Mouse (Mus musculus) Patski (cell line): ENCODE results near the gene Specc1. TPM values are rescaled to one million over a fixed set of nuclear protein-coding genes. Genes with fewer than 3 reads are reported as not detected.

Source experiments
- ATAC-seq: fragments of 100-300 bp; one replicate; pipeline ENCODE4 v1.8.0; 2021
- CTCF ChIA-PET: fragments of 350-600 bp; sonication (Branson Sonifier 250); formaldehyde crosslinking; loops from one replicate; lab custom pipeline; 2022; ENCODE audit warnings: inconsistent platforms; lab: Charles Lee
- POLR2A ChIA-PET: fragments of 350-600 bp; sonication (Branson Sonifier 250); formaldehyde crosslinking; loops from one replicate; lab custom pipeline; 2022; ENCODE audit warnings: antibody characterized with exemption, inconsistent platforms; lab: Charles Lee
- DNase-seq: peaks from one replicate; pipeline ENCODE4 v3.0.0-alpha.2; 2011; ENCODE audit warnings: low read depth, low spot score
- H3K27me3 ChIP-seq: fragments of 371-371 bp; one replicate; pipeline ENCODE4 v1.5.1; 2021
- CTCF ChIP-seq: fragments of 100-300 bp; IDR thresholded peaks from one replicate; pipeline ENCODE4 v1.5.1; 2021
- in situ Hi-C: fragments of 300-500 bp; cut with MboI; formaldehyde crosslinking; loops from 3 replicates; pipeline ENCODE4 v1.11.1; 2018; ENCODE audit warnings: low pct_unique_long_range_greater_than_20kb, mixed read lengths
- polyA plus RNA-seq: library from polyadenylated mRNA; unstranded; gene quantifications from one replicate; pipeline ENCODE4 v1.2.3, GENCODE M21; 2021

The Specc1 gene
- polyA plus RNA-seq, 1 experiment from 2014 or later: 27.8 TPM

DNA sequence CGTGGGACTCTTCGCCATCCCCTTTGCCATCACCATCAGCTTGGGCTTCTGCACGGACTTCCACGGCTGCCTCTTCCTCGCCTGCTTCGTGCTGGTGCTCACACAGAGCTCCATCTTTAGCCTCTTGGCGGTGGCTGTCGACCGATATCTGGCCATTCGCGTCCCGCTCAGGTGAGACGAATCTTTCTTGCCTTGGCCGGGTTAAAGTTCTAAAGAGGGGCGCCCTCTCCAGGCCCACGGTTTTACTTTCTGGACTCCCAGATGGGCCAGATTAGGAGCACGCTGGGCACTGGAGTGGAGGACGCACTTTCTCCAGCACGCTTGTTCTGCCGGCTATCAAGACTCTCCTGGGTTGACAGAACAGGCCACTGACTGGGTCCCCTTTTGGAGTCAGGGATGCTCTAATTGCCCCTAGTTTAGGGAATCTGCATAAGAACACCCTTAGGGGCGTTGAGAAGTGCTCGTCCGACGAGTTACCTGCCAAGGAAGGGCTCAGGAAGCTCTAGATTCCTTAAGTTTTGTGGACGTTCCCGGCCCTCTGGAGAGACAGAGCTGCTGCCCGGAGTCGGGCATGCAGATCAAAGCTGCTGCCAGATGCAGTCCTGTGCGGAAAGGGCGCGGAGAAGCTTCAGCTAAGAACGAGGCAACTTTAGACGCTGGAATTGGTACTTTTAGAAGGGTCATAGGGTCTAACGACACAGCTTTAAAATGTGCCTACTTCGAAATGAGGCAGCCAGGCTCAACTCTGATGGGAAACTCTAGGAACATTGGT lies 292.9 kb downstream of the Specc1 start:
- POLR2A ChIA-PET: interaction anchor here (0.8 to 1.4 kb wide), 3 partner anchors 18 to 28 kb away, joined by 3 to 6 read pairs (median 3); no protein-coding TSS in a partner anchor

DNA sequence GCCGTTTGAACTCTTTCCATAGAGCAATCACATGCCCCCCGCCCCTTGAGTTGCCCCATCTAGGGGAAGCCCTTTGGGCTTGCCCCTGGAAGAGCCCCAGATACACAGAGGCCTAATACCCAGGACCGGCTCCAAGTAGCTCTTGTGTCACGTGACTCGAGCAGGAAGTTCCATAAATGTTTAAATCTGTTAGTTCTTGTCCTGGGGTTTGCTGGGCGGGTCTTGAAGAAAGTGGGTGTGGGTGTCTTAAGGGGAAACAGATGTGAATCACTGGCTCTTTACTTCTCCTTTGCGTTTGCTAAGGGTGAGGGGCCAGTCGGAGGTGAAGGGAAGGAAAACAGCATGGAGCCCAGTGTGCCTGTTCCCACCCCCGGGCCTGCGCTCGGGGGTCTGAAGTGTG lies 294.5 kb downstream of the Specc1 start:
- ChIA-PET POLR2A (interaction anchor here (0.6 kb wide), 1 partner anchor 123 kb away, joined by 3 read pairs; no protein-coding TSS in a partner anchor), CTCF (interaction anchor here (0.9 to 2.5 kb wide), 3 partner anchors 8 to 20 kb away, joined by 3 to 8 read pairs (median 3); no protein-coding TSS in a partner anchor)
- TF ChIP-seq CTCF: no peak
- H3K27me3 ChIP-seq: no peaks in the 10 kb centered on the region
- in situ Hi-C loops: no loop called here
- DNase-seq: no peak
- no peak for ATAC-seq

More for the DNA sequence above, 292.9 kb downstream of the Specc1 start:
- ATAC-seq (peak; percentile 45), DNase-seq (no peak)
- no peaks in the 10 kb centered on the region for H3K27me3 ChIP-seq
- in situ Hi-C loops: no loop called here
- CTCF ChIA-PET: interaction anchor here (0.7 to 2.5 kb wide), 18 partner anchors 9 to 202 kb away, joined by 3 to 9 read pairs (median 4); no protein-coding TSS in a partner anchor
- TF ChIP-seq CTCF: no peak

DNA sequence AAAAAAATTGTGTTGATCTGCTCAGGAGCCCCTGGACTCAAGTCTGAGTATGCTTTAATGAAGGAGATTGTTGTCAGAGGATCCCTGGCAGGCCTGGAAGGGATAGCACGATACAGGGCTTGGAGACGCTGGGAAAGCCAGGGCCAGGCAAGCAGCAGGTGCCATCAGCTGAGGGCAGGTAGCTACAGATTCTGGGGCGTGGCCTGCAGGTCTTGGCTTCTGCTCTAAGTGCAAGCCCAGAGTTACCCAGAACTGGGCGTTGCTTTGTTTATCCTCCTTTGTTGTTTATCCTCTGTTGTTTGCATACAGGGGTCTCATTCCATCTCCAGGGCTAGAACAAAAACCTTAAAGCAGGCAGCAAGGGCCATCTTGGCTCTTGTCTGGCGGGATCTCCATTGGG lies 296.8 kb downstream of the Specc1 start:
- H3K27me3 ChIP-seq: no peaks in the 10 kb centered on the region
- no peak for TF ChIP-seq CTCF
- no peak for DNase-seq
- ATAC-seq: no peak
- in situ Hi-C loops: no loop called here
- POLR2A ChIA-PET: no interaction called here
- CTCF ChIA-PET: interaction anchor here (1.4 kb wide), 1 partner anchor 205 kb away, joined by 3 read pairs; no protein-coding TSS in a partner anchor

DNA sequence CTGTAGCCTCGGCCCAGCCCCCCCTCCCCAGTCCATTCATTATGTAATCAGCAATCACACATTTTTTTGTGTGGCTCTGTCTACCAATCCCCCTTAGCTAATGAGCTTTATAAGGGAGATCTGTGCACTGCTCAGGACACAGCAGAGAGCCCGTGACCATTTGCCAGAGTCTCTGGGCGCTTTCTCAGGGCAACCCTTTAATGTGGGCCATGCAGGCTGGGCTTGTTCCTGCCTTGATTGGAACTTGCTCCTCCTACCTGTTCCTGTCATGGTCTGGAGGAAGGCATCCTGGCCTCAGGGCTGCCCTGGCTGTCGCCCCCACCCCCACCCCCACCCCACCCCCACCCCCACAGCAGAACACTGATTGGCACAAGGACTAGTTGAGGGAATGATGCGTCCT lies 302.7 kb downstream of the Specc1 start:
- POLR2A ChIA-PET: no interaction called here
- ATAC-seq (no peak), DNase-seq (no peak)
- H3K27me3 ChIP-seq: no peaks in the 10 kb centered on the region
- no peak for TF ChIP-seq CTCF
- CTCF ChIA-PET: interaction anchor here (1.0 to 2.1 kb wide), 2 partner anchors 9 to 38 kb away, joined by 3 to 8 read pairs; partner anchors contain the start of gene Adora2b
- in situ Hi-C loops: no loop called here

DNA sequence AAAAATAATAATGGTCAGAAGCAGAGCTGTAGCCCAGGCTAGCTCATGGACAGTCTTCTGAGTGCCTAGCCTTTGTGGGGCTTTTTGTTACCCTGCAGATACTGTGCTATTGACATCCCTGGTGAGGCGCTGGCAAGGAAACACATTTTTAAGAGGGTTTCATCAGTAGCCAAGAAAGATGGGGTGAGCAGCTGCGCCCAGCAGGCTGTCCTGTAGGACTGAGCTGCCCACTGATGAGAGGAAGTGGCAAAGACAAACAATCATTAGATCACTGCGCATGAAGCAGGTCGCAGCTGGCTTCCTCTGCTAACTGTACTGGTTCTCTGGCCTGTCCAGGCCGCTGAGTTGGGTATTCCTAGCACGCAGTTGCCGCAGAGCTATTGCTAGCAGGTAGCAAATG lies 307.0 kb downstream of the Specc1 start:
- POLR2A ChIA-PET: no interaction called here
- no peak for TF ChIP-seq CTCF
- no peaks in the 10 kb centered on the region for H3K27me3 ChIP-seq
- in situ Hi-C loops: loop anchor here (10.0 kb wide), 1 partner anchor 319 kb away; no protein-coding TSS in a partner anchor
- ATAC-seq (no peak), DNase-seq (no peak)
- CTCF ChIA-PET: interaction anchor here (0.6 to 2.0 kb wide), 3 partner anchors 10 to 17 kb away, joined by 3 to 5 read pairs (median 3); partner anchors contain the start of genes Ttc19 and Zswim7

DNA sequence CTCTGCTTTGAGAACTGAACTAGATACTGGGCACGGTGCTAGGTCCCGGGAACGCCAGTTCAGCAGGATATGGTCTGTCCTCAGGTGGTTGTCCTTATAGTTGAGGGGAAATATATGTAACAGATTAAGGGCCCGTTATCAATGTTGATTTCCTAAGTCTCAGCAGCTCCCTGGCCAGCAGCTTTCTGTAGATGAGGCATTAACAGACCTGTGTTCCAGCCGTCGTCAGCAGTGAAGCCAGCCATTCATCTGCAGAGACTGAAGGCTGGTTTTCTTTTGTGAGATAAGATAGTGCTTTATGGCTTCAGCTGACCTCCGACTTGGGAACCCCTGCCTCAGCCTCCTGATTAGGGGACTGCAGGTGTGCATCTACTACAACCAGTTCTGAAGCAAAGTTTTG lies 307.5 kb downstream of the Specc1 start:
- no peak for ATAC-seq
- CTCF ChIA-PET: interaction anchor here (0.6 to 2.0 kb wide), 3 partner anchors 9 to 17 kb away, joined by 3 to 5 read pairs (median 3); partner anchors contain the start of genes Ttc19 and Zswim7
- in situ Hi-C loops: loop anchor here (10.0 kb wide), 1 partner anchor 319 kb away; no protein-coding TSS in a partner anchor
- no peaks in the 10 kb centered on the region for H3K27me3 ChIP-seq
- no peak for TF ChIP-seq CTCF
- POLR2A ChIA-PET: no interaction called here
- no peak for DNase-seq

DNA sequence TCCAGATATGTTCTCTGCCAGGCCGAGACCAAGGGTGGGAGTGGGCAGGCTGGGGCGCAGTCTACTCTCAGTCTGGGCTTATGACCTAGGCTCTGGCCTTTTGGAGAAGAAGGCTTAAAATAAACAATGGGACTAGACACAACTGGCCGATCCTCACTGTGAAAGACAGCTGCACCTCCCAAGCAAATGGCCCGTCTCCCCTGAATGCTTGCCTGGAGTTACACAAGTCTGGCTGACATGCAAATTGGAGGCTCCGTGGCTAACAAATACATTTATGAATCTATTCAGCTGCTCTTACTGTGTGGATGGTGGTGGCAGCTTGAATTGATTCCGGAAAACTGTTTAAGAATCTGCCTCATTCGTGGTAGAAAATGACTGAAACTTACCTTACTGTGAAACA lies 309.1 kb downstream of the Specc1 start:
- ChIA-PET CTCF (interaction anchor here (1.4 to 1.5 kb wide), 2 partner anchors 8 to 9 kb away, joined by 4 to 5 read pairs; no protein-coding TSS in a partner anchor), POLR2A (interaction anchor here (0.7 kb wide), 1 partner anchor 1836 kb away, joined by 3 read pairs; no protein-coding TSS in a partner anchor)
- ATAC-seq: no peak
- DNase-seq: no peak
- no peaks in the 10 kb centered on the region for H3K27me3 ChIP-seq
- TF ChIP-seq CTCF: no peak
- in situ Hi-C loops: loop anchor here (10.0 kb wide), 1 partner anchor 321 kb away; no protein-coding TSS in a partner anchor

DNA sequence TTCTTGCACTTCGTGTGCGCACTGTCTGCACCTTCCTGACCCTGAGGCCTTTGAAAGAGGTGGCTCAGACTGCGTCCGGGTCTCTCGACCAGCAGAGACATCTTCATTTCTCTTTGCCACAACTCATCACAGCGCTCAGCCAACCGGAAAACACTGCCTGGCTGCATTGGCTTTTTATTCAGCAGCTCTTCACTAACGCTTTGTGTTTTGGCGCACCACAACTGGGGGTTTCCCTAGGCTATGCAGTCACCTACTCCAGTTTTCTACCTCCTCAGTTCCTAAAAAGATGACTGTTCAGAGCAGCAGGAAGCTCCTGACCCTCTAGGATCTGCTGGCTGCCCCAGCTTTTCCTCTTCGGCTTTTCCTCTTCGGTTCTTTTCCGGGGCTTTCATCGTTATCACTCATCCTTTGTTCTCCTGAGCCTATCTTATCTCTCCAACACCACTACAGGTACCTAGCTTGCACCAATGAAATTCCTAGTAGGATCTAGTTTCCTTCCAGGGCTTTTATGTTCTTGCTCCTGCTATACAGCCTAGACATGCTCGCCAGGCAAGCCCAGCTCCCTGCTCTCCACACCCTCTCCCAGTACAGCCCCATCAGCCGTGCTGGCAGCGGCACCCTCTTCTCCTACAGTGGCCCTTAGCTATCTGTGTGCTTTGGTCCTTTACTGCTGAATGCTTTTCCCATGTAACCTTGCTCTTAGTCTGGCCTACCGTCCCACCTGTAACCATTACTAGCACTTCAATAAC lies 310.1 kb downstream of the Specc1 start:
- TF ChIP-seq CTCF: no peak
- CTCF ChIA-PET: interaction anchor here (0.8 to 1.5 kb wide), 3 partner anchors 8 to 219 kb away, joined by 4 to 5 read pairs (median 4); no protein-coding TSS in a partner anchor
- DNase-seq (no peak), ATAC-seq (no peak)
- H3K27me3 ChIP-seq: no peaks in the 10 kb centered on the region
- POLR2A ChIA-PET: interaction anchor here (0.6 kb wide), 1 partner anchor 111 kb away, joined by 3 read pairs; no protein-coding TSS in a partner anchor
- in situ Hi-C loops: loop anchor here (10.0 kb wide), 1 partner anchor 322 kb away; no protein-coding TSS in a partner anchor

DNA sequence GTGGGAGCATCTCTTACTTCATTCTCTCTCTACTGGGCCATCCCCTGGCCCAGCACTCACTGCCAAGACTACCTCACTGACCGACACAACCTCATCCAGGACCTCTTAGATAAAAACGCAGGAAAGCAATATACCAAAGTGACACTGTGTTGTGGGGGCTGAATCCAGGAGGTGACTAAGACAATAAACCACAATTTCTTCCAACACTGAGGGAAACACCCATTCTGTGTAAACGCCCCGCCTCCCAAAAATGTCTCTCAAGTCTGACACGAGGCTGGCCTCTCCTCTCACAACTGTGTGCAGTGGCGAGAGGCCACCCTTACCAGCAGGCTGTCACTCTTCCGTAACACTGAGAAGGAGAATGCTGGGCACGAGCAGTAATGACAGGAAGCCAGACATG lies 311.8 kb downstream of the Specc1 start:
- TF ChIP-seq CTCF: no peak
- H3K27me3 ChIP-seq: no peaks in the 10 kb centered on the region
- ATAC-seq: no peak
- no peak for DNase-seq
- CTCF ChIA-PET: no interaction called here
- POLR2A ChIA-PET: no interaction called here
- in situ Hi-C loops: loop anchor here (10.0 kb wide), 1 partner anchor 324 kb away; no protein-coding TSS in a partner anchor

DNA sequence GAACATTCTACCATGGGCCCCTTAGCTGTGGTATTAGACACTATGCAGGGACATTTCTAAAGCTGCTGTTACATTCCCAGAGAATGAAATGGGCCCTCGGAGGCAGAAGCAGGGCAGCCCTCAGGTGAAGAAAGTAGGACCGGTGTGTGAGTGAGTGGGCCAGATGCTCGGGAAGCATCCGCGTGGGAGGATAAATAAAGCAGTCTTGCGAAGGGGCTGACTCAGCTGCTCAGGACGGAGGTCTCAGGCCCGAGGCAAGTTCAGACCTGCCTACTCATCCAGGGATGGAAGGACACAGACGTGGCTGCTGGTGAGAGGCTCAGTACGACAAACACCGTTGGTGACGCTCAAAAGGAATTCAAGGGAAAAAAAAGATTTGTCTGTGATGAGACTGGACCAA lies 312.5 kb downstream of the Specc1 start:
- no peaks in the 10 kb centered on the region for H3K27me3 ChIP-seq
- CTCF ChIA-PET: no interaction called here
- no peak for TF ChIP-seq CTCF
- no peak for DNase-seq
- POLR2A ChIA-PET: no interaction called here
- in situ Hi-C loops: loop anchor here (10.0 kb wide), 1 partner anchor 324 kb away; no protein-coding TSS in a partner anchor
- no peak for ATAC-seq
